Mouse (Mus musculus): ENCODE measurements around the gene Lypd3.

- TF ChIP-seq CTCF (IDR thresholded peaks at IDR 0.05; ENCODE audit: insufficient read depth, low read depth, low read length) (no peak), POLR2A (IDR thresholded peaks at IDR 0.05; ENCODE audit: insufficient read depth, low read depth, low read length) (no peak)
Observed at GRCm38 (mm10) chr7:24636264-24636663, at the start of gene Lypd3.

Measured in olfactory bulb, adult 2 months (tissue).